Mouse (Mus musculus) ES-E14 (cell line): ENCODE measurements around the gene Parp11. TPM values are rescaled to one million over a fixed set of nuclear protein-coding genes. Genes with fewer than 3 reads are reported as not detected.

Experiments
- DNase-seq: peaks from one replicate; pipeline ENCODE4 v3.0.0-alpha.2; 2013; ENCODE audit warnings: low read depth, low spot score
- H3K27ac ChIP-seq: 2 replicates; pipeline ENCODE4 v1.5.1; 2012; ENCODE audit warnings: low read depth, mild to moderate bottlenecking, low read length, moderate library complexity, mixed read lengths; ENCODE audit not compliant: poor library complexity, insufficient read depth, severe bottlenecking
- H3K36me3 ChIP-seq: 2 replicates; pipeline ENCODE4 v1.6.1; 2012; ENCODE audit warnings: mild to moderate bottlenecking, low read length, moderate library complexity, mixed read lengths; ENCODE audit not compliant: control insufficient read depth, poor library complexity, insufficient read depth, severe bottlenecking
- H3K4me1 ChIP-seq, 2 experiments: fragments of 150-350 bp in 1 of 2; sonication (generic) in 1 of 2; 2 replicates each; pipeline ENCODE4 v1.6.1; 2012; ENCODE audit warnings: low read length in 2 of 2, mild to moderate bottlenecking in 1 of 2, mixed read lengths in 1 of 2; ENCODE audit not compliant: control insufficient read depth in 2 of 2, insufficient read depth in 2 of 2, poor library complexity in 1 of 2
- H3K4me3 ChIP-seq, 2 experiments: fragments of 150-350 bp in 1 of 2; sonication (generic) in 1 of 2; 2 replicates each; pipeline ENCODE4 v1.5.1; 2012; ENCODE audit warnings: low read length in 2 of 2, low read depth in 1 of 2, mild to moderate bottlenecking in 1 of 2, mixed read lengths in 1 of 2; ENCODE audit not compliant: insufficient read depth in 1 of 2, poor library complexity in 1 of 2, severe bottlenecking in 1 of 2
- H3K9ac ChIP-seq: 2 replicates; pipeline ENCODE4 v1.6.1; 2012; ENCODE audit warnings: low read depth, mild to moderate bottlenecking, low read length, mixed read lengths; ENCODE audit not compliant: poor library complexity, insufficient read depth, severe bottlenecking
- H3K9me3 ChIP-seq: fragments of 150-350 bp; sonication (generic); 2 replicates; pipeline ENCODE4 v1.6.1; 2012; ENCODE audit warnings: low read depth, mild to moderate bottlenecking, low read length; ENCODE audit not compliant: control insufficient read depth, insufficient read depth
- CHD2 ChIP-seq: IDR thresholded peaks from 2 replicates; pipeline ENCODE4 v1.6.1; 2014; ENCODE audit warnings: mild to moderate bottlenecking, low read depth, low read length, inconsistent platforms
- HCFC1 ChIP-seq: IDR thresholded peaks from 2 replicates; pipeline ENCODE4 v1.6.1; 2012; ENCODE audit warnings: low read length, inconsistent platforms, borderline replicate concordance; ENCODE audit not compliant: insufficient read depth
- MAFK ChIP-seq: IDR thresholded peaks from 2 replicates; pipeline ENCODE4 v1.6.1; 2014; ENCODE audit warnings: mild to moderate bottlenecking, low read depth, low read length, inconsistent platforms; ENCODE audit not compliant: insufficient read depth
- ZC3H11A ChIP-seq: IDR thresholded peaks from 2 replicates; pipeline ENCODE4 v1.6.1; 2012; ENCODE audit warnings: low read depth, mild to moderate bottlenecking, inconsistent platforms, low read length, borderline replicate concordance
- ZNF384 ChIP-seq: IDR thresholded peaks from 2 replicates; pipeline ENCODE4 v1.6.1; 2012; ENCODE audit warnings: low read depth, low read length, inconsistent platforms
- in situ Hi-C, 2 experiments: fragments of 600-800 bp; cut with MboI; formaldehyde crosslinking; loops; one replicate each; pipeline ENCODE4 v1.15.1; 2025; ENCODE audit warnings: low sequenced_read_pairs in 2 of 2, inconsistent platforms in 1 of 2; ENCODE audit not compliant: unreplicated experiment in 2 of 2
- total RNA-seq: library from RNA; depleted of rRNA; stranded (reverse); fragments of 300-350 nt; gene quantifications from 2 replicates; pipeline ENCODE4 v1.2.3, GENCODE M21; 2012; rRNA removed

Gene Parp11
- total RNA-seq, 1 experiment: 7.9 TPM

GRCm38 (mm10) chr6:127539659-127540058, 93.0 kb downstream of the Parp11 start:
- Histone ChIP-seq H3K9ac (no peak overlapping the region), H3K27ac (no peak overlapping the region), H3K4me1 (no peaks in the 10 kb centered on the region), H3K9me3 (no peaks in the 10 kb centered on the region), H3K36me3 (no peaks in the 10 kb centered on the region), H3K4me3 (no peak overlapping the region)
- no peak for TF ChIP-seq MAFK
- TF ChIP-seq ZNF384: no peak
- no peak for TF ChIP-seq HCFC1
- TF ChIP-seq ZC3H11A: no peak
- no peak for TF ChIP-seq CHD2
- DNase-seq: no peak
- in situ Hi-C loops: no loop called here

GRCm38 (mm10) chr6:127540517-127540916, 93.9 kb downstream of the Parp11 start:
- H3K36me3 ChIP-seq: no peaks in the 10 kb centered on the region
- no peaks in the 10 kb centered on the region for H3K9me3 ChIP-seq
- in situ Hi-C loops: no loop called here
- no peak overlapping the region for H3K27ac ChIP-seq
- H3K9ac ChIP-seq: no peak overlapping the region
- no peaks in the 10 kb centered on the region for H3K4me1 ChIP-seq
- TF ChIP-seq MAFK (no peak), ZC3H11A (no peak), ZNF384 (no peak), CHD2 (no peak), HCFC1 (no peak)
- H3K4me3 ChIP-seq: no peak overlapping the region
- DNase-seq: no peak

- no peaks in the 10 kb centered on the region for H3K9me3 ChIP-seq
- H3K4me1 ChIP-seq: no peaks in the 10 kb centered on the region
- peak; percentile 69 for DNase-seq
- H3K9ac ChIP-seq: no peak overlapping the region
- H3K36me3 ChIP-seq: no peaks in the 10 kb centered on the region
- no peak overlapping the region for H3K4me3 ChIP-seq
- no peak for TF ChIP-seq ZNF384
- peak; percentile 55; the same call in 1 of the 2 replicates for TF ChIP-seq ZC3H11A
- no peak for TF ChIP-seq HCFC1
- no peak for TF ChIP-seq MAFK
- no peak for TF ChIP-seq CHD2
- H3K27ac ChIP-seq: no peak overlapping the region
- in situ Hi-C loops: no loop called here
Observed at GRCm38 (mm10) chr6:127541617-127542374, 95.2 kb downstream of the Parp11 start.

Other genes starting within 250 kb of the Parp11 start
- gene Cracr2a, start 114.5 kb downstream of the Parp11 start, total RNA-seq: 0.76 and 0.95 TPM in 2 replicates